Mouse (Mus musculus): Measurements from ENCODE around the gene Bbip1. TPM values are rescaled to one million over a fixed set of nuclear protein-coding genes. Genes with fewer than 3 reads are reported as not detected.

Gene Bbip1
- 51.6 TPM for polyA plus RNA-seq (2017; shearing (Covaris generic))

GRCm38 (mm10) chr19:53943802-53944785, at the start of gene Bbip1, which contains the start of gene Shoc2:
TSS of gene Bbip1 (minus strand) at chr19:53944627.
TSS of gene Shoc2 (plus strand) at chr19:53944306.

GRCm38 (mm10) chr19:53892061-53892460, 52.4 kb downstream of the Bbip1 start, which contains the start of gene Pdcd4:
TSS of gene Pdcd4 (plus strand) at chr19:53892231.

Other genes starting within 250 kb of the Bbip1 start
- 67.2 TPM for gene Pdcd4, start 52.4 kb downstream of the Bbip1 start, polyA plus RNA-seq (2017; shearing (Covaris generic))
- 61.0 TPM for gene Shoc2, start 321 bp downstream of the Bbip1 start, polyA plus RNA-seq (2017; shearing (Covaris generic))
- not detected for gene Adra2a, start 99.5 kb upstream of the Bbip1 start, polyA plus RNA-seq (2017; shearing (Covaris generic))